Mouse (Mus musculus): ENCODE measurements around the gene Scube3. TPM values are rescaled to one million over a fixed set of nuclear protein-coding genes. Genes with fewer than 3 reads are reported as not detected.
A peak's percentile ranks its signal among the peaks of the same experiment; 100 is the strongest.

Gene Scube3
- 8.0 and 8.6 TPM in 2 replicates for polyA plus RNA-seq (2014; fragmentation: Nextera tagmentation; extraction: Ambion mirVana)

GRCm38 (mm10) chr17:28141771-28142699 is at the start of gene Scube3:
Scube3 (plus strand) TSS chr17:28142141.
- peak within 1 kb of the TSS; percentile 96 for H3K4me2 ChIP-seq (replicated peaks; ENCODE audit: low read depth, low read length)
- no peaks in the 10 kb centered on the region for H3K9me3 ChIP-seq (ENCODE audit: control insufficient read depth, low read length)
- H3K27me3 ChIP-seq (ENCODE audit: control insufficient read depth, insufficient read depth, low read length) = no peaks in the 10 kb centered on the region
- H3K27ac ChIP-seq (ENCODE audit: low read depth, low read length) = peak within 1 kb of the TSS; percentile 97
- H3K9ac ChIP-seq (ENCODE audit: low read depth, low read length) = peak within 1 kb of the TSS; percentile 81
- ATAC-seq (ENCODE audit: low FRiP score) (peak; percentile 77), DNase-seq (ENCODE audit: low spot score) (peak; percentile 81)
- H3K36me3 ChIP-seq (ENCODE audit: control insufficient read depth, insufficient read depth, low read length) = no peaks in the 10 kb centered on the region
- H3K4me3 ChIP-seq (ENCODE audit: low read depth, low read length) = peak within 1 kb of the TSS; percentile 82
- 1% methylated on average over 69 of the region's 97 CpGs for WGBS
- H3K4me1 ChIP-seq (replicated peaks; ENCODE audit: control insufficient read depth, insufficient read depth, low read length) = peaks cover 24% of the 10 kb centered on the region

GRCm38 (mm10) chr17:28092297-28092696 is 49.6 kb upstream of the Scube3 start:
- ATAC-seq (ENCODE audit: low FRiP score) (no peak), DNase-seq (ENCODE audit: low spot score) (no peak)
- Histone ChIP-seq H3K4me3 (ENCODE audit: low read depth, low read length) (no peak overlapping the region), H3K9ac (ENCODE audit: low read depth, low read length) (no peak overlapping the region), H3K27me3 (ENCODE audit: control insufficient read depth, insufficient read depth, low read length) (no peaks in the 10 kb centered on the region), H3K36me3 (ENCODE audit: control insufficient read depth, insufficient read depth, low read length) (no peaks in the 10 kb centered on the region), H3K9me3 (ENCODE audit: control insufficient read depth, low read length) (peaks cover 6% of the 10 kb centered on the region; the same call in 1 of the 2 replicates), H3K27ac (ENCODE audit: low read depth, low read length) (no peak overlapping the region), H3K4me2 (replicated peaks; ENCODE audit: low read depth, low read length) (no peak overlapping the region), H3K4me1 (replicated peaks; ENCODE audit: control insufficient read depth, insufficient read depth, low read length) (no peaks in the 10 kb centered on the region)
- 94% methylated on average over 2 of the region's 2 CpGs for WGBS

- no peak overlapping the region for H3K4me2 ChIP-seq (replicated peaks; ENCODE audit: low read depth, low read length)
Observed at GRCm38 (mm10) chr17:28093837-28094236, 48.1 kb upstream of the Scube3 start.

GRCm38 (mm10) chr17:28096418-28096817 is 45.5 kb upstream of the Scube3 start:
- Histone ChIP-seq H3K27me3 (ENCODE audit: control insufficient read depth, insufficient read depth, low read length) (no peaks in the 10 kb centered on the region), H3K27ac (ENCODE audit: low read depth, low read length) (no peak overlapping the region), H3K36me3 (ENCODE audit: control insufficient read depth, insufficient read depth, low read length) (no peaks in the 10 kb centered on the region), H3K9ac (ENCODE audit: low read depth, low read length) (no peak overlapping the region), H3K9me3 (ENCODE audit: control insufficient read depth, low read length) (peaks cover 6% of the 10 kb centered on the region; the same call in 1 of the 2 replicates), H3K4me2 (replicated peaks; ENCODE audit: low read depth, low read length) (no peak overlapping the region), H3K4me1 (replicated peaks; ENCODE audit: control insufficient read depth, insufficient read depth, low read length) (no peaks in the 10 kb centered on the region), H3K4me3 (ENCODE audit: low read depth, low read length) (no peak overlapping the region)
- ATAC-seq (ENCODE audit: low FRiP score) (no peak), DNase-seq (ENCODE audit: low spot score) (no peak)
- 89% methylated on average over 10 of the region's 10 CpGs for WGBS

More at GRCm38 (mm10) chr17:28093837-28094236, 48.1 kb upstream of the Scube3 start:
- H3K9ac ChIP-seq (ENCODE audit: low read depth, low read length) = no peak overlapping the region
- no peaks in the 10 kb centered on the region for H3K4me1 ChIP-seq (replicated peaks; ENCODE audit: control insufficient read depth, insufficient read depth, low read length)
- no peak overlapping the region for H3K27ac ChIP-seq (ENCODE audit: low read depth, low read length)
- no peak for DNase-seq (ENCODE audit: low spot score)
- no peaks in the 10 kb centered on the region for H3K36me3 ChIP-seq (ENCODE audit: control insufficient read depth, insufficient read depth, low read length)
- no peak for ATAC-seq (ENCODE audit: low FRiP score)
- WGBS = 71% methylated on average over 3 of the region's 3 CpGs
- H3K27me3 ChIP-seq (ENCODE audit: control insufficient read depth, insufficient read depth, low read length) = no peaks in the 10 kb centered on the region
- H3K9me3 ChIP-seq (ENCODE audit: control insufficient read depth, low read length) = peaks cover 6% of the 10 kb centered on the region; the same call in 1 of the 2 replicates
- no peak overlapping the region for H3K4me3 ChIP-seq (ENCODE audit: low read depth, low read length)

GRCm38 (mm10) chr17:28097308-28097707 is 44.6 kb upstream of the Scube3 start:
- Histone ChIP-seq H3K4me1 (replicated peaks; ENCODE audit: control insufficient read depth, insufficient read depth, low read length) (no peaks in the 10 kb centered on the region), H3K36me3 (ENCODE audit: control insufficient read depth, insufficient read depth, low read length) (no peaks in the 10 kb centered on the region), H3K27ac (ENCODE audit: low read depth, low read length) (no peak overlapping the region), H3K27me3 (ENCODE audit: control insufficient read depth, insufficient read depth, low read length) (no peaks in the 10 kb centered on the region), H3K4me3 (ENCODE audit: low read depth, low read length) (no peak overlapping the region), H3K4me2 (replicated peaks; ENCODE audit: low read depth, low read length) (no peak overlapping the region), H3K9me3 (ENCODE audit: control insufficient read depth, low read length) (peaks cover 4% of the 10 kb centered on the region; the same call in 1 of the 2 replicates), H3K9ac (ENCODE audit: low read depth, low read length) (no peak overlapping the region)
- 86% methylated on average over 13 of the region's 13 CpGs for WGBS
- ATAC-seq (ENCODE audit: low FRiP score) (no peak), DNase-seq (ENCODE audit: low spot score) (no peak)

GRCm38 (mm10) chr17:28099086-28099485 is 42.9 kb upstream of the Scube3 start:
- WGBS = 61% methylated on average over 3 of the region's 3 CpGs
- no peak overlapping the region for H3K4me2 ChIP-seq (replicated peaks; ENCODE audit: low read depth, low read length)
- H3K27ac ChIP-seq (ENCODE audit: low read depth, low read length) = no peak overlapping the region
- H3K4me3 ChIP-seq (ENCODE audit: low read depth, low read length) = no peak overlapping the region
- H3K27me3 ChIP-seq (ENCODE audit: control insufficient read depth, insufficient read depth, low read length) = no peaks in the 10 kb centered on the region
- no peak for DNase-seq (ENCODE audit: low spot score)
- no peaks in the 10 kb centered on the region for H3K4me1 ChIP-seq (replicated peaks; ENCODE audit: control insufficient read depth, insufficient read depth, low read length)
- no peak for ATAC-seq (ENCODE audit: low FRiP score)
- no peaks in the 10 kb centered on the region for H3K9me3 ChIP-seq (ENCODE audit: control insufficient read depth, low read length)
- H3K36me3 ChIP-seq (ENCODE audit: control insufficient read depth, insufficient read depth, low read length) = no peaks in the 10 kb centered on the region
- H3K9ac ChIP-seq (ENCODE audit: low read depth, low read length) = no peak overlapping the region

GRCm38 (mm10) chr17:28100669-28101068 is 41.3 kb upstream of the Scube3 start:
- Histone ChIP-seq H3K27me3 (ENCODE audit: control insufficient read depth, insufficient read depth, low read length) (no peaks in the 10 kb centered on the region), H3K27ac (ENCODE audit: low read depth, low read length) (no peak overlapping the region), H3K4me1 (replicated peaks; ENCODE audit: control insufficient read depth, insufficient read depth, low read length) (no peaks in the 10 kb centered on the region), H3K9me3 (ENCODE audit: control insufficient read depth, low read length) (no peaks in the 10 kb centered on the region), H3K4me2 (replicated peaks; ENCODE audit: low read depth, low read length) (no peak overlapping the region), H3K9ac (ENCODE audit: low read depth, low read length) (no peak overlapping the region), H3K4me3 (ENCODE audit: low read depth, low read length) (no peak overlapping the region), H3K36me3 (ENCODE audit: control insufficient read depth, insufficient read depth, low read length) (no peaks in the 10 kb centered on the region)
- DNase-seq (ENCODE audit: low spot score) = no peak
- ATAC-seq (ENCODE audit: low FRiP score) = no peak
- 88% methylated on average over 1 of the region's 1 CpGs for WGBS

GRCm38 (mm10) chr17:28101284-28101887 is 40.6 kb upstream of the Scube3 start:
- no peak overlapping the region for H3K27ac ChIP-seq (ENCODE audit: low read depth, low read length)
- ATAC-seq (ENCODE audit: low FRiP score) = no peak
- 62% methylated on average over 12 of the region's 12 CpGs for WGBS

More at GRCm38 (mm10) chr17:28101284-28101887, 40.6 kb upstream of the Scube3 start:
- no peaks in the 10 kb centered on the region for H3K27me3 ChIP-seq (ENCODE audit: control insufficient read depth, insufficient read depth, low read length)
- no peak overlapping the region for H3K4me2 ChIP-seq (replicated peaks; ENCODE audit: low read depth, low read length)
- no peaks in the 10 kb centered on the region for H3K9me3 ChIP-seq (ENCODE audit: control insufficient read depth, low read length)
- no peak overlapping the region for H3K4me3 ChIP-seq (ENCODE audit: low read depth, low read length)
- no peaks in the 10 kb centered on the region for H3K4me1 ChIP-seq (replicated peaks; ENCODE audit: control insufficient read depth, insufficient read depth, low read length)
- H3K36me3 ChIP-seq (ENCODE audit: control insufficient read depth, insufficient read depth, low read length) = no peaks in the 10 kb centered on the region
- no peak for DNase-seq (ENCODE audit: low spot score)
- no peak overlapping the region for H3K9ac ChIP-seq (ENCODE audit: low read depth, low read length)

Measured in hindbrain, embryonic 11.5 days (tissue).